Mouse (Mus musculus): Measurements from ENCODE around the gene Tmem131l.
A peak's percentile ranks its signal among the peaks of the same experiment; 100 is the strongest.

Gene Tmem131l

GRCm38 (mm10) chr3:84010995-84011663, 28.8 kb downstream of the Tmem131l start:
- no peak for DNase-seq

GRCm38 (mm10) chr3:84005989-84006388, 34.0 kb downstream of the Tmem131l start:
- no peak for DNase-seq

GRCm38 (mm10) chr3:84004330-84005090, 35.5 kb downstream of the Tmem131l start:
- DNase-seq, result no peak

- DNase-seq, result no peak
These were observed 37.4 kb downstream of the Tmem131l start for GRCm38 (mm10) chr3:84002433-84003090.

- DNase-seq, result no peak
These were observed 42.4 kb downstream of the Tmem131l start for GRCm38 (mm10) chr3:83997563-83997962.

- DNase-seq, result peak in 1 of 2 experiments; percentile 27
These were observed 42.9 kb downstream of the Tmem131l start for GRCm38 (mm10) chr3:83997036-83997435.

- no peak for DNase-seq
These were observed 43.9 kb downstream of the Tmem131l start for GRCm38 (mm10) chr3:83996086-83996485.

GRCm38 (mm10) chr3:83995254-83995830, 44.6 kb downstream of the Tmem131l start:
- peak; percentile 51 to 67 for DNase-seq

GRCm38 (mm10) chr3:83994217-83994839, 45.6 kb downstream of the Tmem131l start:
- DNase-seq, result no peak

GRCm38 (mm10) chr3:83993089-83993516, 46.9 kb downstream of the Tmem131l start:
- DNase-seq, result peak; percentile 68 to 78

GRCm38 (mm10) chr3:83991691-83992524, 48.1 kb downstream of the Tmem131l start:
- DNase-seq, result no peak

- DNase-seq, result no peak
These were observed 51.8 kb downstream of the Tmem131l start for GRCm38 (mm10) chr3:83988214-83988613.

- DNase-seq, result no peak
These were observed 52.4 kb downstream of the Tmem131l start for GRCm38 (mm10) chr3:83987533-83988112.

- DNase-seq, result no peak
These were observed 53.2 kb downstream of the Tmem131l start for GRCm38 (mm10) chr3:83986740-83987139.

- no peak for DNase-seq
These were observed 54.5 kb downstream of the Tmem131l start for GRCm38 (mm10) chr3:83985426-83985825.

- DNase-seq, result no peak
These were observed 55.6 kb downstream of the Tmem131l start for GRCm38 (mm10) chr3:83984379-83984778.

- no peak for DNase-seq
These were observed 57.2 kb downstream of the Tmem131l start for GRCm38 (mm10) chr3:83982821-83983220.

- no peak for DNase-seq
These were observed 59.6 kb downstream of the Tmem131l start for GRCm38 (mm10) chr3:83980231-83980872.

- no peak for DNase-seq
These were observed 61.2 kb downstream of the Tmem131l start for GRCm38 (mm10) chr3:83978497-83979410.

- DNase-seq, result no peak
These were observed 62.2 kb downstream of the Tmem131l start for GRCm38 (mm10) chr3:83977817-83978216.

Data from cerebellum, postnatal 25 days (tissue).